Mouse (Mus musculus) hematopoietic stem cell, adult 5-6 weeks (primary cell): ENCODE measurements around the gene Dsn1. TPM values are rescaled to one million over a fixed set of nuclear protein-coding genes. Genes with fewer than 3 reads are reported as not detected.
A peak's percentile ranks its signal among the peaks of the same experiment; 100 is the strongest.

Experiments used
- ATAC-seq, 2 experiments: fragments of 125-278 bp in 1 of 2; replicated peaks in 1 of 2; 2 replicates each; pipeline ENCODE4 v1.8.0; 2016 to 2017; ENCODE audit warnings: inconsistent platforms in 2 of 2, mild to moderate bottlenecking in 2 of 2, moderate number of reproducible peaks in 2 of 2, low read depth in 1 of 2, moderate TSS enrichment in 1 of 2; ENCODE audit not compliant: low FRiP score in 2 of 2, poor library complexity in 2 of 2, severe bottlenecking in 2 of 2, insufficient read depth in 1 of 2, low TSS enrichment in 1 of 2
- total RNA-seq: library from RNA; stranded (forward); fragments of 172-1452, 232-1000 nt; gene quantifications from 2 replicates; pipeline ENCODE4 v1.2.3, GENCODE M21; 2017

The Dsn1 gene
- total RNA-seq, 1 experiment from 2014 or later = 38.5 TPM

GRCm38 (mm10) chr2:157035371-157035770, 28.4 kb upstream of the Dsn1 start:
- ATAC-seq = no peak

GRCm38 (mm10) chr2:157030804-157031203, 23.9 kb upstream of the Dsn1 start:
- peak; percentile 54 to 75 for ATAC-seq

GRCm38 (mm10) chr2:157028261-157028660, 21.3 kb upstream of the Dsn1 start:
- no peak for ATAC-seq

GRCm38 (mm10) chr2:157027106-157028008, 20.4 kb upstream of the Dsn1 start:
- ATAC-seq = peak; percentile 46 to 49

GRCm38 (mm10) chr2:157021156-157021555, 14.2 kb upstream of the Dsn1 start:
- no peak for ATAC-seq

- ATAC-seq = no peak
Measured at GRCm38 (mm10) chr2:157019228-157019627, 12.3 kb upstream of the Dsn1 start.

GRCm38 (mm10) chr2:157016529-157017270, 9.7 kb upstream of the Dsn1 start:
- no peak for ATAC-seq

- no peak for ATAC-seq
Measured at GRCm38 (mm10) chr2:157012341-157012740, 5.4 kb upstream of the Dsn1 start.

GRCm38 (mm10) chr2:157010634-157011310, 3.8 kb upstream of the Dsn1 start:
- ATAC-seq = peak; percentile 34 to 46; a peak in 3 of 4 replicates

- ATAC-seq = no peak
Measured at GRCm38 (mm10) chr2:157010121-157010520, 3.2 kb upstream of the Dsn1 start.

- no peak for ATAC-seq
Measured at GRCm38 (mm10) chr2:157008509-157008908, 1.6 kb upstream of the Dsn1 start.

GRCm38 (mm10) chr2:157007234-157007596, 261 bp upstream of the Dsn1 start:
- ATAC-seq = no peak

- no peak for ATAC-seq
Measured at GRCm38 (mm10) chr2:157002321-157002720, 4.6 kb downstream of the Dsn1 start.

- ATAC-seq = no peak
Measured at GRCm38 (mm10) chr2:156998263-156998662, 8.7 kb downstream of the Dsn1 start.

GRCm38 (mm10) chr2:156996576-156996975, 10.4 kb downstream of the Dsn1 start:
- ATAC-seq = peak in 1 of 2 experiments; percentile 58; a peak in 1 of 4 replicates

GRCm38 (mm10) chr2:156991470-156992319, 15.3 kb downstream of the Dsn1 start, which contains the start of gene Ndrg3:
Gene Ndrg3, minus strand, starts transcription at chr2:156992056.
- peak; percentile 90 to 92 for ATAC-seq
